Mouse (Mus musculus): ENCODE measurements at regions not wholly inside any gene's neighbourhood (a gene's known extent, or its start where the extent isn't known, plus 50 kb on each side); places are given as distances from the start of the nearest gene placed in this dataset.

DNA sequence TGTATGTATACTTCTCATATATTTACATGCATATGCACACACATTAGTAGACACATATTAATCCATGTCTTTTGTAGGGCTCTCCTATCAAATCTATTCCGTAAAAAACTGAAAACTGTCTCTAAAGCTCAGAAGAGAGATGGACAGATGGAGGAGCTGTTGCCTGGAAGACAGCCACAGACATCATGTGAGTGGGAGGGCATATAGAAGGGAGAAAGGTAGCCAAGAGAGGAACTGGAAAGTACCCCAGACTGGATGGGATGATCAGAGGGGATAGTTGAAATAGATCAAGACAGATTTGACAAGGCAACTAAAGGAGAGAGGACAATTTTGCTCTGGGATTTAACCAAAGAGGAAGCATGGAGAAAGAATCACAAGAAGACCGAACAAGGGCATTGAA, 375.1 kb downstream of the Wdr11 start:
- no peak overlapping the region for H3K4me3 ChIP-seq (ENCODE audit: control insufficient read depth, low read depth, low read length)
- H3K36me3 ChIP-seq (ENCODE audit: control insufficient read depth, insufficient read depth, low read length) = no peaks in the 10 kb centered on the region
- no peaks in the 10 kb centered on the region for H3K4me1 ChIP-seq (ENCODE audit: control insufficient read depth, insufficient read depth, low read length)
- H3K27me3 ChIP-seq (ENCODE audit: control insufficient read depth, insufficient read depth, low read length) = no peaks in the 10 kb centered on the region
- H3K27ac ChIP-seq (ENCODE audit: control insufficient read depth, insufficient read depth, low read depth, low read length) = no peak overlapping the region
- TF ChIP-seq CTCF (IDR thresholded peaks at IDR 0.05; ENCODE audit: control insufficient read depth, insufficient read depth, insufficient replicate concordance, low read depth, low read length) (no peak), POLR2A (IDR thresholded peaks at IDR 0.05; ENCODE audit: control insufficient read depth, low read depth, low read length) (no peak)

DNA sequence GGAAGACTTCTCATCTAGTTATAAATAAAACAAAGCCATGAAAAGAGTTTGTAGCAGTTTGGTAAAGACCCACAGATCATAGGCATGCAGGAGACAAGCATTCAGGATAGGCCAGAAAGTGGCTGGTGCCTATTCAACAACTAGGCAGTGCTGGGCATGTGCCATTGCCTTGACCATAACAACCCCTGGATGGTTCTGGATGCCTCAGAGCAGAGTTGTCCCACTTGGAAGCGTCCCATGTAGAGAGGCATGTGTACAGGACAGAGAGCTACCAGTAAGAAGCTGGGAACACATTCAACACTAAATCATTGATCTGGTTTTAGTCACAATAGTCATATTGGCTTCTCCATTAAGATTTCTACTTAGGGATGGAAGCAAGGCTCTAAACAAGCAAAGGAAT, 378.5 kb downstream of the Wdr11 start:
- H3K27ac ChIP-seq (ENCODE audit: control insufficient read depth, insufficient read depth, low read depth, low read length) = no peak overlapping the region
- no peak overlapping the region for H3K4me3 ChIP-seq (ENCODE audit: control insufficient read depth, low read depth, low read length)
- H3K4me1 ChIP-seq (ENCODE audit: control insufficient read depth, insufficient read depth, low read length) = peaks cover 2% of the 10 kb centered on the region; the same call in 1 of the 2 replicates
- no peaks in the 10 kb centered on the region for H3K36me3 ChIP-seq (ENCODE audit: control insufficient read depth, insufficient read depth, low read length)
- H3K27me3 ChIP-seq (ENCODE audit: control insufficient read depth, insufficient read depth, low read length) = no peaks in the 10 kb centered on the region
- no peak for TF ChIP-seq CTCF (IDR thresholded peaks at IDR 0.05; ENCODE audit: control insufficient read depth, insufficient read depth, insufficient replicate concordance, low read depth, low read length)
- no peak for TF ChIP-seq POLR2A (IDR thresholded peaks at IDR 0.05; ENCODE audit: control insufficient read depth, low read depth, low read length)

DNA sequence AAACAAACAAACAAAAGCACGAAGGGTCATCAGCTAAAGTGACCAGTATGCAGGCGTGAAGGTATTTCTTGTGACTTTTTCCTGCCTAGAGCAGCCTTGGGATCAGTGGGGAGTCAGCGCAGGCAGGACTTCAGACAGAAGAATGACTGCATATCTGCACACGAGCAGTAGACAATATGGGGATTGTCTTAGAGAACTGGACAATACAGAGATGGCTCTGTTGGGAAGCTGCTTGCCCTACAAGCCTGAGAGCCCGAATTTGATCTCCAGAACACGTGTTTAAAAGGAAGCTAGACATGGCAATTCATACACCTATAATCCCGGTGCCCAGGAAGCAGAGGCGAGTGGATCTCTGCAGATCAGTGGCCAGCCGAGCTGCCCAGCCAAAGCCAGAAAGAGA, 382.5 kb downstream of the Wdr11 start:
- Histone ChIP-seq H3K4me1 (ENCODE audit: control insufficient read depth, insufficient read depth, low read length) (peaks cover 4% of the 10 kb centered on the region; the same call in 1 of the 2 replicates), H3K27ac (ENCODE audit: control insufficient read depth, insufficient read depth, low read depth, low read length) (no peak overlapping the region), H3K4me3 (ENCODE audit: control insufficient read depth, low read depth, low read length) (no peak overlapping the region), H3K36me3 (ENCODE audit: control insufficient read depth, insufficient read depth, low read length) (no peaks in the 10 kb centered on the region), H3K27me3 (ENCODE audit: control insufficient read depth, insufficient read depth, low read length) (no peaks in the 10 kb centered on the region)
- no peak for TF ChIP-seq CTCF (IDR thresholded peaks at IDR 0.05; ENCODE audit: control insufficient read depth, insufficient read depth, insufficient replicate concordance, low read depth, low read length)
- TF ChIP-seq POLR2A (IDR thresholded peaks at IDR 0.05; ENCODE audit: control insufficient read depth, low read depth, low read length) = no peak

DNA sequence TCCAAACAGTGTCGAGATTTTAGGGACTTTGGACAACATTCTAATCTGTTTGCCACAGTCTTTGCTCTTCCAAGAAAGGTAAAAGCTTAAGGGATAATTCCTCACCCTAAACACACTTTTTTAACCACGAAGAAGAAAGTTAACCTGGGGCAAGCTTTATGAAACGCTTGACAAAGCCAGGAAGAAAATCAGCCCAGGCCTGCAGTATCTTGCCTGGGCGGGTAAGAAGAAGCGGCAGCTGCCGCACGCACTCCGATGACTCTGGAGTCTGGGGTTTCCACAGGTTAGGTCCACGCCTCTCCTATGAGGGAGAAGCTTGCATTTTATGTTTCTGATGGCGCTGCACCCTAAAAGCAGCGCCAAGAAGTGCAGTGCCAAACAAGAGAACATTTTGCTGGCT, 383.2 kb downstream of the Wdr11 start:
- TF ChIP-seq POLR2A (IDR thresholded peaks at IDR 0.05; ENCODE audit: control insufficient read depth, low read depth, low read length) (no peak), CTCF (IDR thresholded peaks at IDR 0.05; ENCODE audit: control insufficient read depth, insufficient read depth, insufficient replicate concordance, low read depth, low read length) (no peak)
- Histone ChIP-seq H3K4me3 (ENCODE audit: control insufficient read depth, low read depth, low read length) (no peak overlapping the region), H3K4me1 (ENCODE audit: control insufficient read depth, insufficient read depth, low read length) (peaks cover 4% of the 10 kb centered on the region; the same call in 1 of the 2 replicates), H3K36me3 (ENCODE audit: control insufficient read depth, insufficient read depth, low read length) (no peaks in the 10 kb centered on the region), H3K27ac (ENCODE audit: control insufficient read depth, insufficient read depth, low read depth, low read length) (no peak overlapping the region), H3K27me3 (ENCODE audit: control insufficient read depth, insufficient read depth, low read length) (no peaks in the 10 kb centered on the region)

DNA sequence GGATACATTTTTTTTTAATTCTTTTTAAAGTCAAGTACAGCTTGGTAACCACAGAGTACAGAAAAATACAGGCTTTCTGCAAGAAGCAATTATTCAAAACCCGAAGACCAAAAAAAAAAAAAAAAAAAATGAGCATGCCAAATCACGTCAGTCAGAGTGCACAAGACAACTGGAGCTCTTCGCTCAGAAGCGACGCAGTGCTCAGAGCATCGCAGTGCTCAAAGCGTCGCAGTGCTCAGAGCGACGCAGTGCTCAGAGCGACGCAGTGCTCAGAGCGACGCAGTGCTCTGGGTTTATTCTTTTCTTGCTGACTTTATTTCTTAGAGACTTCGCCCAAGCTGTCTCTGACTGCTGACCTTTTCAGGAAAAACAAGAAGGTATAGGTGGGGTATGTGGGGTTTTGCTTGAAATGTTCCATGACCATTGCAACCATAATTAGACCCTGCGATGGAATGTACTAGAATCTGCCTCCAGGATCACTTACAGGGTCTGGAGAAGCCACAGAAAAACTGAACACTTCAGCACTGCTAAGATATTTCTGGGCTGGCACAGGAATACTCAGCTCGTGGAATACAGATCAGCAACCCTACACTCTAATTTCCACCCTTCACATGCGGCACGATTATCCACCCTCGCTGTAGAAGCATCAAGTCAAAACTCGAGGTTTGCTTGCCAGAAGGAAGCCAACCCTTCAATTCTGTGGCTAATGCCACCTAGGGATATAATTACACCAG, 384.3 kb downstream of the Wdr11 start:
- Histone ChIP-seq H3K27ac (ENCODE audit: control insufficient read depth, insufficient read depth, low read depth, low read length) (no peak overlapping the region), H3K4me1 (ENCODE audit: control insufficient read depth, insufficient read depth, low read length) (peaks cover 4% of the 10 kb centered on the region; the same call in 1 of the 2 replicates), H3K4me3 (ENCODE audit: control insufficient read depth, low read depth, low read length) (no peak overlapping the region), H3K36me3 (ENCODE audit: control insufficient read depth, insufficient read depth, low read length) (no peaks in the 10 kb centered on the region), H3K27me3 (ENCODE audit: control insufficient read depth, insufficient read depth, low read length) (no peaks in the 10 kb centered on the region)
- TF ChIP-seq POLR2A (IDR thresholded peaks at IDR 0.05; ENCODE audit: control insufficient read depth, low read depth, low read length) = no peak
- no peak for TF ChIP-seq CTCF (IDR thresholded peaks at IDR 0.05; ENCODE audit: control insufficient read depth, insufficient read depth, insufficient replicate concordance, low read depth, low read length)

DNA sequence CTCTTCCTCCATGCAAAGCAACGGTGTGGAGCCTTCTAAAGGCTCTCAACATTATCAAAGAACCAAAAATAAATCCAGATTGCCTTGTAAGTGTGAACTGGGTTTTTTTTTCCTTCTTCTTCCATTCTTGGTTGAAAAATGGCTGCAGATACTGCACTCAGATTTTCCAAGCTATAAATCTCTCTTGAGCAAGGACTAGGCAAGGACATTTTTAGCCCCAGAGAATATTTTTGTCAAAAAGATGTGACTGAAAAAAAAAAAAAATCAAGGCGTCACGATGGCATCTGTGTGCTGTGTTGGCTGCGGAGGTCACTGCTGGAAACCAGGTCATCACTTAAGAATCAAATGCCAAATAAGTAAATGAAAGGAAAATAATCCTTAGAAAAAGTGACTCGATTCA, 386.9 kb downstream of the Wdr11 start:
- Histone ChIP-seq H3K27me3 (ENCODE audit: control insufficient read depth, insufficient read depth, low read length) (no peaks in the 10 kb centered on the region), H3K4me3 (ENCODE audit: control insufficient read depth, low read depth, low read length) (no peak overlapping the region), H3K4me1 (ENCODE audit: control insufficient read depth, insufficient read depth, low read length) (peaks cover 4% of the 10 kb centered on the region; the same call in 1 of the 2 replicates), H3K27ac (ENCODE audit: control insufficient read depth, insufficient read depth, low read depth, low read length) (no peak overlapping the region), H3K36me3 (ENCODE audit: control insufficient read depth, insufficient read depth, low read length) (no peaks in the 10 kb centered on the region)
- TF ChIP-seq POLR2A (IDR thresholded peaks at IDR 0.05; ENCODE audit: control insufficient read depth, low read depth, low read length) = no peak

DNA sequence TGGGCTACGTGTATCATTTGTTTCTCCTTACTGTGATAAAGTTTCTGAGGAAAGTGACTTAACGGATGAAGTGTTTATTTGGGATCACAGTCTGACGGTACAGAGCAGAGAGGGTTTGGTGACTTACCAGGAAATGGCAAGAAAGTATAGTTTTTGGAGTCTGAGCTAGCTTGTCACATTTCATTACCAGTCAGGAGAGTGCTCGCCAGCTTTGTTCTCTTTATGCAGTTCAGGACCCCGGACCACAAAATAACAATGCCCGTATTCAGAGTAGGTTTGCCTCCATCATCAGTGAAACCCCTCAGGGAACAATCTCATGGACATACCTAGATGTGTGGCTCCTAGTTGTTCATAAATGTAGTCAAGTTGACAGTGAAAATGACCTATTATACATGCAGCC, 387.7 kb downstream of the Wdr11 start:
- no peak for TF ChIP-seq CTCF (IDR thresholded peaks at IDR 0.05; ENCODE audit: control insufficient read depth, insufficient read depth, insufficient replicate concordance, low read depth, low read length)
- TF ChIP-seq POLR2A (IDR thresholded peaks at IDR 0.05; ENCODE audit: control insufficient read depth, low read depth, low read length) = no peak
- no peak overlapping the region for H3K27ac ChIP-seq (ENCODE audit: control insufficient read depth, insufficient read depth, low read depth, low read length)
- no peaks in the 10 kb centered on the region for H3K36me3 ChIP-seq (ENCODE audit: control insufficient read depth, insufficient read depth, low read length)
- no peaks in the 10 kb centered on the region for H3K27me3 ChIP-seq (ENCODE audit: control insufficient read depth, insufficient read depth, low read length)
- H3K4me3 ChIP-seq (ENCODE audit: control insufficient read depth, low read depth, low read length) = no peak overlapping the region
- peaks cover 4% of the 10 kb centered on the region; the same call in 1 of the 2 replicates for H3K4me1 ChIP-seq (ENCODE audit: control insufficient read depth, insufficient read depth, low read length)
